Mouse (Mus musculus) hindbrain, embryonic 12.5 days (tissue): ENCODE measurements around the gene Galk1. TPM values are rescaled to one million over a fixed set of nuclear protein-coding genes. Genes with fewer than 3 reads are reported as not detected.

Experiments
- ATAC-seq: fragments of 200-750 bp; cut with Nextera tagmentation; 2 replicates; pipeline ENCODE4 v1.8.0; 2017; ENCODE audit warnings: moderate TSS enrichment; ENCODE audit not compliant: low FRiP score
- H3K27ac ChIP-seq: fragments of 300-500 bp; sonication (generic); 2 replicates; pipeline ENCODE4 v1.5.1; 2016; ENCODE audit warnings: mild to moderate bottlenecking
- H3K27me3 ChIP-seq: fragments of 300-500 bp; sonication (generic); 2 replicates; pipeline ENCODE4 v1.6.1; 2016; ENCODE audit warnings: mild to moderate bottlenecking
- H3K36me3 ChIP-seq: fragments of 300-500 bp; sonication (generic); 2 replicates; pipeline ENCODE4 v1.6.1; 2016; ENCODE audit warnings: mild to moderate bottlenecking
- H3K4me1 ChIP-seq: fragments of 300-500 bp; sonication (generic); 2 replicates; pipeline ENCODE4 v1.6.1; 2016
- H3K4me2 ChIP-seq: fragments of 300-500 bp; sonication (generic); replicated peaks from 2 replicates; pipeline ENCODE4 v1.6.1; 2016; ENCODE audit warnings: mild to moderate bottlenecking
- H3K4me3 ChIP-seq: fragments of 300-500 bp; sonication (generic); 2 replicates; pipeline ENCODE4 v1.5.1; 2016; ENCODE audit warnings: mild to moderate bottlenecking
- H3K9ac ChIP-seq: fragments of 300-500 bp; sonication (generic); 2 replicates; pipeline ENCODE4 v1.6.1; 2016; ENCODE audit warnings: mild to moderate bottlenecking, moderate library complexity
- H3K9me3 ChIP-seq: fragments of 300-500 bp; sonication (generic); replicated peaks from 2 replicates; pipeline ENCODE4 v1.6.1; 2016; ENCODE audit warnings: mild to moderate bottlenecking
- WGBS: fragments of 180-500 bp; shearing (Covaris S2); methylation state at CpG from one replicate; pipeline ENCODE4 v1.1.7; 2016; 5-methylcytosine and 5-hydroxymethylcytosine counted together
- polyA plus RNA-seq: library from polyadenylated mRNA; unstranded; fragments of >200 nt; fragmentation: Nextera tagmentation; extraction: Ambion mirVana; gene quantifications from 2 replicates; pipeline ENCODE4 v1.2.1, GENCODE M21; 2016

Galk1 gene
- polyA plus RNA-seq, 1 experiment from 2014 or later = 115 TPM

- Histone ChIP-seq H3K4me2 (peak overlapping the region; percentile 65), H3K27me3 (peaks cover 12% of the 10 kb centered on the region), H3K27ac (peak overlapping the region; percentile 35; the same call in 1 of the 2 replicates), H3K9me3 (no peaks in the 10 kb centered on the region), H3K4me3 (peak overlapping the region; percentile 35), H3K9ac (peak overlapping the region; percentile 50), H3K36me3 (0 out of 2 replicates have a peak, but pooled peaks cover 6% of the 10 kb centered on the region), H3K4me1 (peaks cover 20% of the 10 kb centered on the region)
- ATAC-seq = peak; percentile 7; the same call in 1 of the 2 replicates
- 6% methylated on average over 54 of the region's 54 CpGs for WGBS
Measured at GRCm38 (mm10) chr11:116004840-116005700, 7.4 kb downstream of the Galk1 start.

- WGBS = 37% methylated on average over 8 of the region's 8 CpGs
- H3K27me3 ChIP-seq = peaks cover 16% of the 10 kb centered on the region
- peak overlapping the region; percentile 50 for H3K9ac ChIP-seq
- H3K4me3 ChIP-seq = peak overlapping the region; percentile 35
- ATAC-seq = no peak
- H3K27ac ChIP-seq = no peak overlapping the region
- H3K4me2 ChIP-seq = peak overlapping the region; percentile 65
- peaks cover 23% of the 10 kb centered on the region for H3K4me1 ChIP-seq
- H3K36me3 ChIP-seq = no peaks in the 10 kb centered on the region
- H3K9me3 ChIP-seq = no peaks in the 10 kb centered on the region
Measured at GRCm38 (mm10) chr11:116004186-116004823, 8.2 kb downstream of the Galk1 start.

- Histone ChIP-seq H3K9ac (no peak overlapping the region), H3K36me3 (no peaks in the 10 kb centered on the region), H3K4me2 (no peak overlapping the region), H3K27me3 (peaks cover 16% of the 10 kb centered on the region), H3K9me3 (no peaks in the 10 kb centered on the region), H3K4me1 (peaks cover 23% of the 10 kb centered on the region), H3K4me3 (no peak overlapping the region), H3K27ac (no peak overlapping the region)
- ATAC-seq = no peak
- WGBS = 88% methylated on average over 3 of the region's 3 CpGs
Measured at GRCm38 (mm10) chr11:116002894-116003293, 9.6 kb downstream of the Galk1 start.

DNA sequence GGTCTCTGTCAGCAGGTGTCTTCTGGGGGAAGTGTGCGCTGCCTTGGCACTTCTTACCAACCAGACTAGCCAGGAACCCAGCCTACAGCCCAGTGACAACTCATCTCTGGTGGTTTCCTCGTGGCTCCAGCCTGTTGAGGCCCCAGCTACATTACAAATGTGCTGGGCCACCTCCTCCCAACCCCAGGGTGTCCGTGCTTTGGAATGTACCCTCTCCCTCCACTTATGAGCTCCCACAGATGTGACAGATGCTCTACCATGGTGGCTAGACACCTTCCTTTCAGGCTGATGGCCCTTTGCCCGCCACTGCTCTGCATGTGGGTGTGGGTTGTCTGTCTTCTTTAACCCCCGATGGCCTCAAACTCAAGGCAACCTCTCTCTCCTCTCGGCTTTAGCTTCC, 10.8 kb downstream of the Galk1 start:
- ATAC-seq = no peak
- Histone ChIP-seq H3K9ac (no peak overlapping the region), H3K4me2 (no peak overlapping the region), H3K36me3 (no peaks in the 10 kb centered on the region), H3K27ac (no peak overlapping the region), H3K9me3 (no peaks in the 10 kb centered on the region), H3K4me3 (no peak overlapping the region), H3K4me1 (peaks cover 23% of the 10 kb centered on the region), H3K27me3 (peaks cover 16% of the 10 kb centered on the region)
- WGBS = 67% methylated on average over 6 of the region's 6 CpGs

GRCm38 (mm10) chr11:116000607-116001006, 11.9 kb downstream of the Galk1 start:
- Histone ChIP-seq H3K36me3 (no peaks in the 10 kb centered on the region), H3K4me1 (peaks cover 17% of the 10 kb centered on the region), H3K4me3 (no peak overlapping the region), H3K27me3 (peaks cover 13% of the 10 kb centered on the region), H3K9me3 (no peaks in the 10 kb centered on the region), H3K27ac (no peak overlapping the region), H3K9ac (no peak overlapping the region), H3K4me2 (no peak overlapping the region)
- ATAC-seq = no peak
- WGBS = 31% methylated on average over 10 of the region's 10 CpGs

DNA sequence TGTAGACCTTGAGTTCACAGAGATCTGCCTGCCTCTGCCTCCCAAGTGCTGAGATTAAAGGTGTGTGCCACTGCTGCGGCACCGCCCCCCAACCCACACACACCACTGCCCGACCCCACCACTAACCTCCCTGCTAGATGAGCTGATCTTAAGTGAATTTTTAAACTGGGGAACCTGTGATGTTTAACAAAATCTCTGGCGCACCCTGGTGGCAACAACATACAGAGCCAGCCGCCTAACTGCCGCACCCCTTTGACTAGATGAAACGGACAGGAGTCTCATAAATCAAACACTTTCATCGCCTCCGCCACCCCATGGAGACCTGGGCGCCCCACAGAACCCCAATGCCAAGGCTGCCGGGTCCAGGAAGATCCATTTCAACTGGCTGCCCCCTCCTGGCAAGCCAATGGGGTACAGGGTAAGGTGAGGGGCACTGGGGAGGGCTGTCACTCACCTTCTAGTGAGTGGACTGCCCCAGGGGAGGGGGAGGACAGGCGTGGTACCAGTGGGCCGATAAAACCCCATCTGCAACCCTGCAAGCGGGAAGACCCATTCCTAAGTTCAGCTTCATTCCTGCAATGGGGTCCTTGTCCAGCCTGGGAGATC, 12.9 kb downstream of the Galk1 start:
- H3K4me3 ChIP-seq = no peak overlapping the region

GRCm38 (mm10) chr11:115999027-115999426, 13.5 kb downstream of the Galk1 start:
- WGBS = 82% methylated on average over 7 of the region's 7 CpGs
- no peak overlapping the region for H3K4me2 ChIP-seq
- ATAC-seq = no peak

More for the DNA sequence above, 12.9 kb downstream of the Galk1 start:
- H3K27ac ChIP-seq = no peak overlapping the region
- no peaks in the 10 kb centered on the region for H3K36me3 ChIP-seq
- H3K4me1 ChIP-seq = peaks cover 8% of the 10 kb centered on the region
- H3K27me3 ChIP-seq = peaks cover 7% of the 10 kb centered on the region; the same call in 1 of the 2 replicates
- H3K9me3 ChIP-seq = no peaks in the 10 kb centered on the region
- H3K9ac ChIP-seq = no peak overlapping the region
- ATAC-seq = peak; percentile 20; the same call in 1 of the 2 replicates
- 15% methylated on average over 14 of the region's 14 CpGs for WGBS
- H3K4me2 ChIP-seq = no peak overlapping the region; the same call in 1 of the 2 replicates

GRCm38 (mm10) chr11:115997662-115998061, 14.9 kb downstream of the Galk1 start:
- 63% methylated on average over 5 of the region's 5 CpGs for WGBS
- Histone ChIP-seq H3K4me3 (no peak overlapping the region), H3K4me1 (0 out of 2 replicates have a peak, but pooled peaks cover 6% of the 10 kb centered on the region), H3K4me2 (no peak overlapping the region), H3K9me3 (no peaks in the 10 kb centered on the region), H3K36me3 (no peaks in the 10 kb centered on the region), H3K27ac (no peak overlapping the region), H3K27me3 (peaks cover 10% of the 10 kb centered on the region; the same call in 1 of the 2 replicates), H3K9ac (no peak overlapping the region)
- no peak for ATAC-seq

More at GRCm38 (mm10) chr11:115999027-115999426, 13.5 kb downstream of the Galk1 start:
- Histone ChIP-seq H3K9me3 (no peaks in the 10 kb centered on the region), H3K36me3 (no peaks in the 10 kb centered on the region), H3K27me3 (peaks cover 7% of the 10 kb centered on the region; the same call in 1 of the 2 replicates), H3K4me3 (no peak overlapping the region), H3K4me1 (0 out of 2 replicates have a peak, but pooled peaks cover 6% of the 10 kb centered on the region), H3K27ac (no peak overlapping the region), H3K9ac (no peak overlapping the region)

DNA sequence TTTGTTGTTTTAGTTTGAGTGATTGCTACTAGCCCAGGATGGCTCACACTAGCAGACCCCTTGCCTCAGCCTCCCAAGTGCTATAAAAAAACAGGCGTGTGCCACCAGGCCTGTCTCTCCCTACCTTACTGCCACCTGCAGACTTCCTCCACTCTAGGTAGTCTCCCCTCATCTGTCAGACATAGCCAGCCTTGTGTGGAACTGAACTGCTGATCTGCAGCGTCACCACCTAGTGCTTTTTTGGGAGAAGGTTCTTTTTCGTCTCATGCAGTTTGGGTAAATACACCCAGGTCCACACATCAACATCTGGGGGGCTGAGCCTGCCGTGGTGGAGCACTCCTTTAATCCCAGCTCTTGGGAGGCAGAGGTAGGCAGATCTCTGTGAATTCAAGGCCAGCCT, 15.5 kb downstream of the Galk1 start:
- no peak overlapping the region for H3K4me2 ChIP-seq
- no peak overlapping the region for H3K9ac ChIP-seq
- no peak for ATAC-seq
- no peak overlapping the region for H3K4me3 ChIP-seq
- 0 out of 2 replicates have a peak, but pooled peaks cover 6% of the 10 kb centered on the region for H3K4me1 ChIP-seq
- H3K27me3 ChIP-seq = peaks cover 10% of the 10 kb centered on the region; the same call in 1 of the 2 replicates
- H3K9me3 ChIP-seq = no peaks in the 10 kb centered on the region
- 72% methylated on average over 4 of the region's 4 CpGs for WGBS
- H3K27ac ChIP-seq = no peak overlapping the region
- H3K36me3 ChIP-seq = no peaks in the 10 kb centered on the region

DNA sequence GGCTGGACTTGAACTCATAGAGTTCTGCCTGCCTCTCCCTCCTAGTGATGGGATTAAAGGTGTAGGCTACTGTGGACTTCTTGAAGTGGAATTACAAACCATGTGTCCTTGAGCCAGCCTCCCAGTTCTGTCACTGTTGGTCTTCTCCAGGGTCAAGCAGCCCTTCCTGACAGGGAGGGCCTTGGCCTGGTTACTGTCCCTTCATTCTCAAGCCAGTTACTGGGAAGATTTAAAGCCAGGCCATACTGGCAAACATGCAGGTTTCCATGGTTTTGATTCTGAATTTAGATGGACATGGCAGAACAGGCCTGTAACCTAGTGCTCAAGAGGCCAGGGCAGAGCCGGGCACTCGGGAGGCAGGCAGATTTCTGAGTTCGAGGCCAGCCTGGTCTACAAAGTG, 17.3 kb downstream of the Galk1 start:
- Histone ChIP-seq H3K27ac (no peak overlapping the region), H3K4me3 (no peak overlapping the region), H3K27me3 (peaks cover 13% of the 10 kb centered on the region; the same call in 1 of the 2 replicates), H3K9me3 (no peaks in the 10 kb centered on the region), H3K9ac (no peak overlapping the region), H3K4me2 (no peak overlapping the region), H3K36me3 (no peaks in the 10 kb centered on the region), H3K4me1 (0 out of 2 replicates have a peak, but pooled peaks cover 5% of the 10 kb centered on the region)
- WGBS = 85% methylated on average over 3 of the region's 3 CpGs
- ATAC-seq = no peak

- no peak overlapping the region for H3K9ac ChIP-seq
- no peaks in the 10 kb centered on the region for H3K4me1 ChIP-seq
- 63% methylated on average over 4 of the region's 4 CpGs for WGBS
- H3K4me2 ChIP-seq = no peak overlapping the region
- no peaks in the 10 kb centered on the region for H3K36me3 ChIP-seq
- no peak for ATAC-seq
- no peaks in the 10 kb centered on the region for H3K9me3 ChIP-seq
- no peak overlapping the region for H3K4me3 ChIP-seq
- H3K27me3 ChIP-seq = peaks cover 16% of the 10 kb centered on the region
- H3K27ac ChIP-seq = no peak overlapping the region
Measured at GRCm38 (mm10) chr11:115992098-115992497, 20.4 kb downstream of the Galk1 start.

DNA sequence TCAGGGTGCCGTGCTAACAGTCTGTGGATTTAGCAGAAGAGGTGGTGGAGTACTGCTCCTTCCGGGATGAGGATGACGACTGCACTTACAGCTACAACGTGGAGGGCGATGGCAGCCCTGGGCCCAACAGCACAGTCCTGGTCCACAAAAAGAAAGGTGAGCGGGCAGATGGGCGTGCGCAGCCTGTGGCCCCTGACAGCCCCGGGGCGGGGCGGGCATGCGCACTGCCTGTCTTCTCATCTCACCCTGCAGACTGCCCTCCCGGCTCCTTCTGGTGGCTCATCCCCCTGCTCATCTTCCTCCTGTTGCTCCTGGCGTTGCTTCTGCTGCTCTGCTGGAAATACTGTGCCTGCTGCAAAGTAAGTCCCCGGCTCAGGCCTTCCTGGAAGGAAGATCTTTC, 22.8 kb downstream of the Galk1 start:
- Histone ChIP-seq H3K4me3 (no peak overlapping the region), H3K27ac (no peak overlapping the region), H3K4me2 (peak overlapping the region; percentile 15; the same call in 1 of the 2 replicates), H3K27me3 (peaks cover 16% of the 10 kb centered on the region), H3K4me1 (no peaks in the 10 kb centered on the region), H3K36me3 (no peaks in the 10 kb centered on the region), H3K9me3 (no peaks in the 10 kb centered on the region), H3K9ac (no peak overlapping the region)
- no peak for ATAC-seq
- 25% methylated on average over 14 of the region's 15 CpGs for WGBS
